Mouse (Mus musculus): ENCODE data around the gene Sergef. TPM values are rescaled to one million over a fixed set of nuclear protein-coding genes. Genes with fewer than 3 reads are reported as not detected.

The Sergef gene
- total and polyA plus RNA-seq, 2 experiments from 2014 or later, result 7.5 to 7.9 TPM

GRCm38 (mm10) chr7:46421535-46421934, 218.1 kb downstream of the Sergef start:
- H3K4me1 ChIP-seq (ENCODE audit: control insufficient read depth, insufficient read depth), result no peaks in the 10 kb centered on the region
- no peaks in the 10 kb centered on the region for H3K9me3 ChIP-seq (replicated peaks; ENCODE audit: control insufficient read depth, low read length)
- DNase-seq (ENCODE audit: low spot score) (no peak), ATAC-seq (ENCODE audit: insufficient read depth, low read depth) (no peak)
- no peak overlapping the region for H3K27ac ChIP-seq (ENCODE audit: low read depth)
- H3K27me3 ChIP-seq (ENCODE audit: control insufficient read depth, insufficient read depth, low read length), result no peaks in the 10 kb centered on the region
- H3K36me3 ChIP-seq (replicated peaks; ENCODE audit: control insufficient read depth, insufficient read depth, low read length), result no peaks in the 10 kb centered on the region
- WGBS, result 59% methylated on average over 5 of the region's 5 CpGs
- H3K4me2 ChIP-seq (ENCODE audit: low read depth, low read length), result no peak overlapping the region
- no peak overlapping the region for H3K4me3 ChIP-seq (ENCODE audit: low read depth, low read length)
- H3K9ac ChIP-seq (replicated peaks; ENCODE audit: low read depth, low read length), result no peak overlapping the region
- TF ChIP-seq CTCF (IDR thresholded peaks at IDR 0.05; ENCODE audit: low read depth), result no peak
- TF ChIP-seq EP300 (IDR thresholded peaks at IDR 0.05; ENCODE audit: low read depth), result no peak

- Histone ChIP-seq H3K4me2 (ENCODE audit: low read depth, low read length) (no peak overlapping the region), H3K4me3 (ENCODE audit: low read depth, low read length) (no peak overlapping the region), H3K9me3 (replicated peaks; ENCODE audit: control insufficient read depth, low read length) (no peaks in the 10 kb centered on the region), H3K4me1 (ENCODE audit: control insufficient read depth, insufficient read depth) (no peaks in the 10 kb centered on the region), H3K27ac (ENCODE audit: low read depth) (no peak overlapping the region), H3K36me3 (replicated peaks; ENCODE audit: control insufficient read depth, insufficient read depth, low read length) (no peaks in the 10 kb centered on the region), H3K27me3 (ENCODE audit: control insufficient read depth, insufficient read depth, low read length) (no peaks in the 10 kb centered on the region), H3K9ac (replicated peaks; ENCODE audit: low read depth, low read length) (no peak overlapping the region)
- 65% methylated on average over 16 of the region's 16 CpGs for WGBS
- DNase-seq (ENCODE audit: low spot score), result no peak
- TF ChIP-seq EP300 (IDR thresholded peaks at IDR 0.05; ENCODE audit: low read depth), result no peak
- TF ChIP-seq CTCF (IDR thresholded peaks at IDR 0.05; ENCODE audit: low read depth), result no peak
- no peak for ATAC-seq (ENCODE audit: insufficient read depth, low read depth)
These were observed 221.4 kb downstream of the Sergef start for GRCm38 (mm10) chr7:46418102-46418622.

GRCm38 (mm10) chr7:46417467-46417866, 222.1 kb downstream of the Sergef start:
- Histone ChIP-seq H3K27ac (ENCODE audit: low read depth) (no peak overlapping the region), H3K4me1 (ENCODE audit: control insufficient read depth, insufficient read depth) (no peaks in the 10 kb centered on the region), H3K9ac (replicated peaks; ENCODE audit: low read depth, low read length) (no peak overlapping the region), H3K4me3 (ENCODE audit: low read depth, low read length) (no peak overlapping the region), H3K9me3 (replicated peaks; ENCODE audit: control insufficient read depth, low read length) (no peaks in the 10 kb centered on the region), H3K36me3 (replicated peaks; ENCODE audit: control insufficient read depth, insufficient read depth, low read length) (no peaks in the 10 kb centered on the region), H3K4me2 (ENCODE audit: low read depth, low read length) (no peak overlapping the region), H3K27me3 (ENCODE audit: control insufficient read depth, insufficient read depth, low read length) (no peaks in the 10 kb centered on the region)
- WGBS, result 39% methylated on average over 7 of the region's 7 CpGs
- ATAC-seq (ENCODE audit: insufficient read depth, low read depth) (no peak), DNase-seq (ENCODE audit: low spot score) (no peak)
- TF ChIP-seq CTCF (IDR thresholded peaks at IDR 0.05; ENCODE audit: low read depth) (no peak), EP300 (IDR thresholded peaks at IDR 0.05; ENCODE audit: low read depth) (no peak)

GRCm38 (mm10) chr7:46415818-46416425, 223.7 kb downstream of the Sergef start:
- Histone ChIP-seq H3K9ac (replicated peaks; ENCODE audit: low read depth, low read length) (no peak overlapping the region), H3K27ac (ENCODE audit: low read depth) (no peak overlapping the region), H3K27me3 (ENCODE audit: control insufficient read depth, insufficient read depth, low read length) (no peaks in the 10 kb centered on the region), H3K36me3 (replicated peaks; ENCODE audit: control insufficient read depth, insufficient read depth, low read length) (no peaks in the 10 kb centered on the region), H3K4me2 (ENCODE audit: low read depth, low read length) (no peak overlapping the region), H3K4me1 (ENCODE audit: control insufficient read depth, insufficient read depth) (no peaks in the 10 kb centered on the region), H3K4me3 (ENCODE audit: low read depth, low read length) (no peak overlapping the region), H3K9me3 (replicated peaks; ENCODE audit: control insufficient read depth, low read length) (no peaks in the 10 kb centered on the region)
- no peak for ATAC-seq (ENCODE audit: insufficient read depth, low read depth)
- TF ChIP-seq EP300 (IDR thresholded peaks at IDR 0.05; ENCODE audit: low read depth) (no peak), CTCF (IDR thresholded peaks at IDR 0.05; ENCODE audit: low read depth) (no peak)
- DNase-seq (ENCODE audit: low spot score), result no peak
- WGBS, result 59% methylated on average over 14 of the region's 14 CpGs

GRCm38 (mm10) chr7:46413959-46414725, 225.5 kb downstream of the Sergef start:
- Histone ChIP-seq H3K9ac (replicated peaks; ENCODE audit: low read depth, low read length) (no peak overlapping the region), H3K27me3 (ENCODE audit: control insufficient read depth, insufficient read depth, low read length) (no peaks in the 10 kb centered on the region), H3K4me2 (ENCODE audit: low read depth, low read length) (no peak overlapping the region), H3K4me1 (ENCODE audit: control insufficient read depth, insufficient read depth) (no peaks in the 10 kb centered on the region), H3K4me3 (ENCODE audit: low read depth, low read length) (no peak overlapping the region), H3K27ac (ENCODE audit: low read depth) (no peak overlapping the region), H3K9me3 (replicated peaks; ENCODE audit: control insufficient read depth, low read length) (no peaks in the 10 kb centered on the region), H3K36me3 (replicated peaks; ENCODE audit: control insufficient read depth, insufficient read depth, low read length) (no peaks in the 10 kb centered on the region)
- DNase-seq (ENCODE audit: low spot score), result no peak
- WGBS, result 60% methylated on average over 6 of the region's 6 CpGs
- no peak for TF ChIP-seq CTCF (IDR thresholded peaks at IDR 0.05; ENCODE audit: low read depth)
- no peak for ATAC-seq (ENCODE audit: insufficient read depth, low read depth)
